Mouse (Mus musculus): Measurements from ENCODE around the gene Asic2.

- no peak for TF ChIP-seq POLR2A (IDR thresholded peaks at IDR 0.05; ENCODE audit: borderline replicate concordance, control insufficient read depth, low read depth, low read length)
- no peak for TF ChIP-seq CTCF (IDR thresholded peaks at IDR 0.05; ENCODE audit: control insufficient read depth, insufficient read depth, low read length)
Observed at GRCm38 (mm10) chr11:81647828-81648227, 320.4 kb downstream of the Asic2 start.
